Mouse (Mus musculus): ENCODE data around the gene Castor1. TPM values are rescaled to one million over a fixed set of nuclear protein-coding genes. Genes with fewer than 3 reads are reported as not detected.
A peak's percentile ranks its signal among the peaks of the same experiment; 100 is the strongest.
"Not testable (repeated sequence)": the region's sequence is repeated elsewhere in the genome, so short reads cannot be mapped to it uniquely, and the experiment has no call there.

Castor1 gene
- 1 to 10 TPM; 5.2 to 5.5 TPM for total RNA-seq (2021)

DNA sequence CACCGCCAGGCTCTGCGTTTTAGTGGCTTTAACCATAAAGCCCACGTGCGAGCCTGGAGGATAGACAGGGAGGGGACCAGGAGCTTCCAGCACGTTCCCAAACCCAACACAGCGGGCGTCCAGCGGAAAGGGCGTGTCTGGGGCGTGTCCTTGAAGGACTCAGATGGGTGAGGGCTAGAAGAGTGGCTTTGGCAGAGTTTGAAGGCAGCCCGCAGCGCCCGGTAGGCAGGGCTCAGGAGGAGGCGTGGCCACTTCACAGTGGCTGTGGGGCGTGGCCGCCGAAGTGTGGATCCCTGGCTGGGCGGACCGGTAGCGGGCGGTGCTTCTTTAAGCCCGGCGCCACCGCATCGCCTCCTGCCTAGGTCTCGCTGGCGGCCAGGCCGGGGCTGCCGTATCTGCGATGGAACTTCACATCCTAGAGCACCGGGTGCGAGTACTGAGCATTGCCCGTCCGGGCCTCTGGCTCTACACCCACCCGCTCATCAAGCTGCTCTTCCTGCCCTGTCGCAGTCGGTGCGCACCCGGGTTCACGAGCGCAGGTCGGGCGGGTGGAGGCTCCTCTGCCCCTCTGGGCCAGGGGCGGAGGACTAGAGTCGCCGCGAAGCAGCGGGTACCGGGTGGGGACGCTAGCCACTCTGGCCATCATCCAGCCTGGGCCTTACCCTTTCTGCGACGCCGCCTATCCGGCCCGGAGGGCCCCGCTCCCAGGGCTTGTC is at the start of gene Castor1:
Castor1 (plus strand) TSS at position 312 of the 716 bp plus-strand sequence.
- intact Hi-C loops (cut with DNase I) = no loop called here
- peak; percentile 89 to 91 for DNase-seq

DNA sequence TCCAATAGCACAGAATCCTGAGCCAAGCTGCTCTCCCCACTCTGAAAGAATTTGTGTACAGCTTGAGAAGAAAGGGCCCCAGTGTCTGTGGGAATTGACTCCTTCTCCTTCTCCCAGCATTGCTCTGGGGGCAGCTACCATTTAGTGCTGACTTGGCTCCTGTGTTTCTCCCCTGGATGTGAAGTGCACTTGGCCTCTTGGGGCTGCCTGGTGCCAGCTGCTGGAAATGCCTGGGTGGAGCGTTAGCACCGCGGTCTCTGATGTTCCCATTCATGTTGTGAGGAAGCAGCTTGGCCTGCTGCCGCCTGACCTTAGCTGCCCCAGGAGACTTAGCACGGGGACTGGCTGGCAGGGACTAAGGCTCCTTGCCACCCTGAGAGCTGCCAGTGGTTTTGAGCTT is 43.4 kb upstream of the Castor1 start:
- intact Hi-C loops (cut with DNase I) = no loop called here
- peak; percentile 68 to 72 for DNase-seq

DNA sequence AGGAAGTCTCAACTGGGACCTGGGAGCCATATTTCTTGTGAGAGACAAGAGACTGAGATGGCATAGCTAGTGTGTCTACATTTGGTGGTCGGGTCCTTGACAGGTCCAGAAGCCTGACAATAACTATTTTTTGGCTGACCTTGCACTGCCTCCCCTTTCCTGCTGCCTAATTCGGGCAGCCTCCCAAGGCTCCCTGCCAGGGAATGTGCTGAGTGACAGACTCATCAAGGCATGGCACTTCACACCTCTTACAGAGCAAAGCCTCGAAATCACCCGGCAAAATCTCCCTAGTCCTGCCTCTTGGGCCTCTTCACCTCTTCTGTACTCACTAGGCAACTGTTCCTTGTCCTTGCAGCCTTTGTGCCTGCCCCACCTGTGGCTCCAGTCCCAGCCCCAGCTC is 40.3 kb upstream of the Castor1 start:
- intact Hi-C loops (cut with DNase I) = no loop called here
- peak in 1 of 2 experiments; percentile 56 for DNase-seq

GRCm38 (mm10) chr11:4182061-4182460 is 36.0 kb upstream of the Castor1 start:
- intact Hi-C loops (cut with DNase I) = loop anchor here (2.0 kb wide), 1 partner anchor 47 kb away; the partner anchor contains the start of gene Rnf215
- no peak for DNase-seq

DNA sequence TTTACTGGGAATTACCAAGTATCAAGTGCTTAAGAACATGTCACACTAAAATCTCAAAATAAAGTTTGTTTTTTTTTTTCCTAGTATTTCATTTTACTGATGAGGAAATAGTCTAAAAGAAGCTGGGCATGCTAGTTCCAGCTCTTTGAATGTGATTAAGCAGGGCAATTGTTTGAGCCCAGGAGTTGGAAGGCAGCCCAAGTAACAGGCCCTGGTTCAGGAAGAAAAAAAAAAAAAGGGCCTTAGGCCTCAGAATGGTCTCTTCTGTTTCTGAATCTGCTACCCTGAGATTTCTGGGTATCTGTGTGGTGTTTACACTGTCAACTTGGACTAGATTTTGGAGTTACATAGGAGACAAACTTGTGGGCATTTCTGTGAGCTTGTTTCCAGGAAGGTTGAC is 34.5 kb upstream of the Castor1 start:
- intact Hi-C loops (cut with DNase I) = loop anchor here (2.0 kb wide), 1 partner anchor 49 kb away; the partner anchor contains the start of gene Rnf215
- DNase-seq = no peak

- intact Hi-C loops (cut with DNase I) = loop anchor here (1.0 kb wide), 1 partner anchor 36 kb away; no protein-coding TSS in a partner anchor
These were observed 33.6 kb upstream of the Castor1 start for GRCm38 (mm10) chr11:4184251-4184952.

GRCm38 (mm10) chr11:4185480-4185879 is 32.5 kb upstream of the Castor1 start:
- intact Hi-C loops (cut with DNase I); DNase-seq: not testable (repeated sequence)

More at GRCm38 (mm10) chr11:4184251-4184952, 33.6 kb upstream of the Castor1 start:
- no peak for DNase-seq

DNA sequence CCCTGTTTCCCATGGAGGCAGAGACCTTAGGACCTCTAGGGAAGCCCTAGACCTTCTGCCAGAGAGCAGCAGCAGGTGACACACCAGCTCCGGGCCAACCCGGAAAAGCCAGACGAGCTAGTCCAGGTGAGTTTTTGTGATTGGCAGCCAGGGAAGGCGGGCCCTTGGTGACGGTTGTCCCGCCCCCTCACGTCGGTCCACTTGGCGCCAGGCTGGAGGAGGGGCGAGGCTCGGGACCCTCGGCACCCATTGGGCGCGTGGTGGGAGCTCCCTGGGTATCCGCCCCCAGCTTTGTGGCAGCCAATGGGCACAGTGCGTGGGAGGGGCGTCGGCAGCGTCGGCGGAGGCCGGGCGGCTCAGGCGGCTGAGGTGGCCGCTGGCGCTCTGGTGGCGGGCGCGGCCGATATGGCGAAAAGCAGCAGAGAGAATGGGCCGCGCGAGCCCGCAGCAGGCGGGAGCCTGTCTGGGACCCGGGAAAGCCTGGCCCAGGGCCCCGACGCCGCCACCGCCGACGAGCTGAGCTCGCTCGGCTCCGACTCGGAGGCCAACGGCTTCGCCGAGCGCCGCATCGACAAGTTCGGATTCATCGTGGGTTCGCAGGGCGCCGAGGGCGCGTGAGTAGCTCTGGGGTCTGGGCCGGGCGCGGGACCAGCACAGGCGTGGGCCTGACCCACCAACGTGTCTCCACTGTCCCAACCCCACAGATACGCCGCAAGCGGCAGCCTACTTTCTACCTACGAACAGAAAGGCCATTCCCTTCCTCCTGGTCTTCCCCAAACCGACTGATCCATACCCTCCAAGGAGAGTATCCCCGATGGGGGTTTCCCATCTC is 31.3 kb upstream of the Castor1 start, which contains the start of gene Tbc1d10a:
Tbc1d10a (plus strand) TSS at position 304 of the 832 bp plus-strand sequence.
- intact Hi-C loops (cut with DNase I) = loop anchor here (2.0 kb wide), 1 partner anchor 16 kb away; no protein-coding TSS in a partner anchor

GRCm38 (mm10) chr11:4187318-4187700 is 30.7 kb upstream of the Castor1 start:
- DNase-seq = no peak
- intact Hi-C loops (cut with DNase I) = loop anchor here (2.0 kb wide), 1 partner anchor 15 kb away; no protein-coding TSS in a partner anchor

More for the DNA sequence above, 31.3 kb upstream of the Castor1 start, which contains the start of gene Tbc1d10a:
- DNase-seq = peak; percentile 96

GRCm38 (mm10) chr11:4189182-4189581 is 28.8 kb upstream of the Castor1 start:
- intact Hi-C loops (cut with DNase I) = no loop called here
- DNase-seq = no peak

DNA sequence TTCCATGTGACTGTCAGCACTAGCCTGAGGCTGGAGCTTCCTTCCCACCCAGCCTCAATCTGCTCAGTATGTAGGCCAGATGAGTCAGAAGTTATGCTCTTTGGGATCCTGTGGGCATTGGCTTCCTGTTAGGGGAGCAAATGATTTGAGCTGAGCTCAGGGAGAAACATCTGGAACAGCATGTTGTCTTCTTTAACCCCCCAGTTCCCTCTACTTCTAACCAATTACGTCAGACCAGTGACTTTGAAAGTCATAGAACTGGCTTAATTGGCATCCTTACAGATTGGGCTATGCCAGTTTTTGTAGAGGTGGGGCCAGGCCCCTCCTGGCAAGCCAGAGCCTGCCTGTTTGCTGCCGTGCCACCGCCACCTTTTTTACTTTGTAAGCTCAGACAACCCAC is 27.3 kb upstream of the Castor1 start:
- intact Hi-C loops (cut with DNase I) = no loop called here
- no peak for DNase-seq

- intact Hi-C loops (cut with DNase I) = no loop called here
- DNase-seq = peak in 1 of 2 experiments; percentile 2
These were observed 25.3 kb upstream of the Castor1 start for GRCm38 (mm10) chr11:4192757-4193156.

- intact Hi-C loops (cut with DNase I) = no loop called here
These were observed 24.6 kb upstream of the Castor1 start for GRCm38 (mm10) chr11:4193420-4193819.

GRCm38 (mm10) chr11:4195597-4196031 is 22.4 kb upstream of the Castor1 start:
- intact Hi-C loops (cut with DNase I) = no loop called here
- no peak for DNase-seq

More at GRCm38 (mm10) chr11:4193420-4193819, 24.6 kb upstream of the Castor1 start:
- DNase-seq = no peak

GRCm38 (mm10) chr11:4196636-4197035 is 21.4 kb upstream of the Castor1 start:
- intact Hi-C loops (cut with DNase I) = no loop called here
- no peak for DNase-seq

- intact Hi-C loops (cut with DNase I) = no loop called here
- DNase-seq = no peak
These were observed 20.3 kb upstream of the Castor1 start for GRCm38 (mm10) chr11:4197691-4198090.

- intact Hi-C loops (cut with DNase I) = loop anchor here (2.0 kb wide), 1 partner anchor 15 kb away; the partner anchor contains the start of gene Tbc1d10a
- no peak for DNase-seq
These were observed 15.9 kb upstream of the Castor1 start for GRCm38 (mm10) chr11:4201981-4202700.

GRCm38 (mm10) chr11:4202995-4203704 is 14.9 kb upstream of the Castor1 start:
- intact Hi-C loops (cut with DNase I) = loop anchor here (2.0 kb wide), 1 partner anchor 16 kb away; the partner anchor contains the start of gene Tbc1d10a
- DNase-seq = no peak

GRCm38 (mm10) chr11:4203705-4204074 is 14.3 kb upstream of the Castor1 start:
- intact Hi-C loops (cut with DNase I) = loop anchor here (2.0 kb wide), 1 partner anchor 17 kb away; the partner anchor contains the start of gene Tbc1d10a
- DNase-seq = peak; percentile 79 to 80

Data from heart, postnatal 36 days (tissue).